Mouse (Mus musculus): ENCODE data around the gene Defa25. TPM values are rescaled to one million over a fixed set of nuclear protein-coding genes. Genes with fewer than 3 reads are reported as not detected.
"Not testable (repeated sequence)": the region's sequence is repeated elsewhere in the genome, so short reads cannot be mapped to it uniquely, and the experiment has no call there.

Defa25 gene
- not detected for polyA plus RNA-seq (2017; shearing (Covaris generic))

- ATAC-seq: not testable (repeated sequence)
Observed at GRCm38 (mm10) chr8:21084142-21084541, at the start of gene Defa25. TSS of gene Defa25 (plus strand) at chr8:21084442.

- ATAC-seq: not testable (repeated sequence)
Observed at GRCm38 (mm10) chr8:21054747-21055146, 29.5 kb upstream of the Defa25 start, which contains the start of gene Defa23. TSS of gene Defa23 (plus strand) at chr8:21055047.

DNA sequence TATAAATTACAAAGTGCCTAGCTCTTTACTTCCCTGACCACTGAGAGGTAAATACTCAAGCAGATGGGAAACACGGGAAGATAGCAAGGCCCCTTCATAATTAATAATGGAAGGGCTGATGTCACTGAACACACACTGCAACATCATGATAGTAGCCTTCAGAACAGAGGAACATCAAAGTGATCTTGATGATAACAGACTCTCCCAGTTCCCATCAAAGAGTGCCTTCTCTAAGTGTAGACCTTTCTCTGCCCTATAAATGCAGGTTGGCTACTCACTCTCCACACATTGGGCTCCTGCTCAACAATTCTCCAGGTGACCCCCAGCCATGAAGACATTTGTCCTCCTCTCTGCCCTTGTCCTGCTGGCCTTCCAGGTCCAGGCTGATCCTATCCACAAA is 19.5 kb upstream of the Defa25 start, which contains the start of gene Defa35:
Defa35 (plus strand) TSS at position 301 of the 400 bp plus-strand sequence.
- not testable (repeated sequence) for ATAC-seq

GRCm38 (mm10) chr8:21093106-21093505 is 8.9 kb downstream of the Defa25 start:
- no peak for ATAC-seq

DNA sequence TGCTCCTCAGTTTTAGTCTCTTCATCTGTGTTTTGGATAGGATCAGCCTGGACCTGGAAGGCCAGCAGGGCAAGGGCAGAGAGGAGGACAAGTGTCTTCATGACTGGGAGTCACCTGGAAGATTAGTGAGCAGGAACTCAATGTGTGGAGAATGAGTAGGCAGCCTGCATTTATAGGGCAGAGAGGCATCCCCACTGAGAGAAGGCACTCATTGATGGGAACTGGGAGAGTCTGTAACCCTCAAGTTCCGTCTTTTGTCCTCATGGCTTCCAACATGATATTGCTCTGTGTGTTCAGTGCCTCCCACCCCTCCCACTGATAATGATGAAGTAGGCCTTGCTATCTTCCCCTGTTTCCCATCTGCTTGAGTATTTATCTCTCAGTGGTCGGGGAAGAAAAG is 11.7 kb downstream of the Defa25 start, which contains the start of gene Gm14851:
Gm14851 (minus strand) TSS at position 101 of the 400 bp plus-strand sequence.
- ATAC-seq: not testable (repeated sequence)

GRCm38 (mm10) chr8:21134342-21134741 is 50.1 kb downstream of the Defa25 start, which contains the start of gene Defa30:
TSS of gene Defa30 (plus strand) at chr8:21134642.
- ATAC-seq: not testable (repeated sequence)

Other genes starting within 250 kb of the Defa25 start
- not detected for gene Defb33, start 191.8 kb upstream of the Defa25 start, polyA plus RNA-seq (2017; shearing (Covaris generic))
- gene Gm15056, start 181.8 kb upstream of the Defa25 start, polyA plus RNA-seq (2017; shearing (Covaris generic)): not detected
- gene Gm6040, start 162.4 kb upstream of the Defa25 start, polyA plus RNA-seq (2017; shearing (Covaris generic)): not detected
- not detected for gene AY761185, start 139.7 kb upstream of the Defa25 start, polyA plus RNA-seq (2017; shearing (Covaris generic))
- not detected for gene Defa21, start 58.9 kb upstream of the Defa25 start, polyA plus RNA-seq (2017; shearing (Covaris generic))
- not detected for gene Defa23, start 29.4 kb upstream of the Defa25 start, polyA plus RNA-seq (2017; shearing (Covaris generic))
- not detected for gene Defa35, start 19.4 kb upstream of the Defa25 start, polyA plus RNA-seq (2017; shearing (Covaris generic))
- gene Gm14851, start 11.6 kb downstream of the Defa25 start, polyA plus RNA-seq (2017; shearing (Covaris generic)): not detected
- gene Defa30, start 50.2 kb downstream of the Defa25 start, polyA plus RNA-seq (2017; shearing (Covaris generic)): not detected
- not detected for gene Defa22, start 77.8 kb downstream of the Defa25 start, polyA plus RNA-seq (2017; shearing (Covaris generic))
- not detected for gene Defa31, start 107.2 kb downstream of the Defa25 start, polyA plus RNA-seq (2017; shearing (Covaris generic))
- gene Gm15293, start 117.1 kb downstream of the Defa25 start, polyA plus RNA-seq (2017; shearing (Covaris generic)): not detected
- not detected for gene Gm15292, start 165.3 kb downstream of the Defa25 start, polyA plus RNA-seq (2017; shearing (Covaris generic))
- not detected for gene Defa27, start 231.1 kb downstream of the Defa25 start, polyA plus RNA-seq (2017; shearing (Covaris generic))
- gene Defa29, start 242.6 kb downstream of the Defa25 start, polyA plus RNA-seq (2017; shearing (Covaris generic)): not detected

Data from CD4-positive, CD25-positive, alpha-beta regulatory T cell, adult 4 months (primary cell).